Mouse (Mus musculus): ENCODE measurements at regions not wholly inside any gene's neighbourhood (a gene's known extent, or its start where the extent isn't known, plus 50 kb on each side); places are given as distances from the start of the nearest gene placed in this dataset.
A peak's percentile ranks its signal among the peaks of the same experiment; 100 is the strongest.

DNA sequence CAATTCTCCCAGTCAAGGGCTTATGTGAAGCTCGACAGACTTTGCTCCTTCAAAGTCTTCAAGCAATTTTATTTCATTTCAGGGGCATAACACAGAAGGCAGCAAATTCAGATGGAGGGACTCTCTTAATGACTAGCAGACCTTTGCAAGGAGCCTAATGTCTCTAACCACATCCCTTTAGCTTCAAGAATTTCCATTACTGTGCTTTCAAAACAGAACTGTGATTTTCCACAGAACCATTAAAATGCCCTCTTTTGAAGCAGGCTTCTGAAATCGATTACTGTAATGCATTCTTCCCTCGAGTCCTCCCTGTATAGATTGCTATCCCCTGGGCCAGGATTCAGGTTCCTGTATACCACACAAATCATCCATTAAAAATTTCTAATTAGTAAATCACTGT lies 80.9 kb upstream of the Tac1 start:
- DNase-seq (ENCODE audit: low spot score in 2 of 2): no peak

DNA sequence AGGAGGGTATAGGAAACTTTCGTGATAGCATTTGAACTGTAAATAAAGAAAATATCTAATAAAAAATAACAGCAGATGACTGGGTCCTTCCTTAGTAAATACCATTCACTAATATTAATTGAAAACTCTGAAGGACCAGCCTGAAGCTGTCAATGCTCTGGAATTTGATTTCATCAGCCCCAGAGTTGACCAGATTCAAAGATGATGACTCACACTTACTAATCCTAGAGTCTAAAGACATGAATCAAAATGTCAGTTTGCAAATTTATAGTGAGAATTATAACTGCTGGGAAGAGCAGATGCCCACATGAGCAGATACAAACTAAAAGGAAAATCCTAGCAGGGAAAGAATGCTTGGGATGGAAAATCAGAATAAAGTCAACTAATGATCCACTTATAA lies 77.8 kb upstream of the Tac1 start:
- no peak for DNase-seq (ENCODE audit: low spot score in 2 of 2)

- DNase-seq (ENCODE audit: low spot score in 2 of 2): peak in 1 of 2 experiments; percentile 5
Measured at GRCm38 (mm10) chr6:7494299-7494698, 60.4 kb upstream of the Tac1 start.

GRCm38 (mm10) chr6:7496766-7497165 lies 57.9 kb upstream of the Tac1 start:
- no peak for DNase-seq (ENCODE audit: low spot score in 2 of 2)
